Comparison of ENCODE assay signal across 7 mouse cellular contexts in the genomic region with DNA sequence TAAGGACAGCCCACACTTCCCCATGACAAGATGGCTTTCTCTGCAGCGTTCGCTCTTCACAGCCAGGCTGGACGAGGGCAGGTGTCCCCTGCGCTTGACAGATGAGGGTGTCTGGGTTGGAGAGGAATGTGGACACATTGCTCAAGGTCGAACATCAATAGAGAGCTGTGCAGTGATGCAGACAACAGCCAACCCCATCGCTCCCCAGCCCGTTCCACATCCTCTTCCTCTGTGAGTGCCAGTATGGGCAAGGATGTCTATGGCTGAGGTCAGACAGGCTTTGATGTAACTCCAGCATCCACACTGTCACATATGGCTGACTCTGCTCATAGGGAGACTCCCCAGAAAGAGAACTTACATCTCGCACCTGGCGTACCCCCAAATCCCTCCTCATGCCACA. TPM values are rescaled to one million over a fixed set of nuclear protein-coding genes. Genes with fewer than 3 reads are reported as not detected.
A peak's percentile ranks its signal among the peaks of the same experiment; 100 is the strongest.
DNase-seq lines count a peak whose midpoint lies in the region; ATAC-seq lines count a peak whose summit lies in the region.

No protein-coding gene starts in this region.

- H3K36me3 ChIP-seq in kidney, embryonic 14.5 days (ENCODE audit: control insufficient read depth, insufficient read depth, low read length): no peaks in the 10 kb centered on the region
- 0 out of 2 replicates have a peak, but pooled peaks cover 20% of the 10 kb centered on the region for H3K36me3 ChIP-seq in embryonic facial prominence, embryonic 13.5 days
- H3K36me3 ChIP-seq in forebrain, embryonic 15.5 days: no peaks in the 10 kb centered on the region
- H3K36me3 ChIP-seq in midbrain, embryonic 13.5 days: no peaks in the 10 kb centered on the region

- no peaks in the 10 kb centered on the region for H3K27me3 ChIP-seq in kidney, embryonic 14.5 days (ENCODE audit: control insufficient read depth, insufficient read depth, low read length)
- 0 out of 2 replicates have a peak, but pooled peaks cover 6% of the 10 kb centered on the region for H3K27me3 ChIP-seq in embryonic facial prominence, embryonic 13.5 days
- no peaks in the 10 kb centered on the region for H3K27me3 ChIP-seq in forebrain, embryonic 15.5 days
- H3K27me3 ChIP-seq in midbrain, embryonic 13.5 days: no peaks in the 10 kb centered on the region

- H3K4me1 ChIP-seq in kidney, embryonic 14.5 days (ENCODE audit: control insufficient read depth, insufficient read depth, low read length): peaks cover 51% of the 10 kb centered on the region
- peaks cover 96% of the 10 kb centered on the region for H3K4me1 ChIP-seq in embryonic facial prominence, embryonic 13.5 days
- H3K4me1 ChIP-seq in forebrain, embryonic 15.5 days: peaks cover 74% of the 10 kb centered on the region
- H3K4me1 ChIP-seq in midbrain, embryonic 13.5 days (replicated peaks): peaks cover 94% of the 10 kb centered on the region

- ATAC-seq in kidney, embryonic 14.5 days (ENCODE audit: low FRiP score, low TSS enrichment): no peak
- no peak for ATAC-seq in embryonic facial prominence, embryonic 13.5 days (ENCODE audit: insufficient number of reproducible peaks, insufficient read depth, low FRiP score, low TSS enrichment, low read depth)
- ATAC-seq in forebrain, embryonic 15.5 days (replicated peaks): no peak
- ATAC-seq in midbrain, embryonic 13.5 days: no peak

- peak overlapping the region; percentile 86 for H3K27ac ChIP-seq in kidney, embryonic 14.5 days (ENCODE audit: low read depth, low read length)
- H3K27ac ChIP-seq in embryonic facial prominence, embryonic 13.5 days: peak overlapping the region; percentile 93
- peak overlapping the region; percentile 92 for H3K27ac ChIP-seq in forebrain, embryonic 15.5 days (replicated peaks)
- peak overlapping the region; percentile 96 for H3K27ac ChIP-seq in midbrain, embryonic 13.5 days

- 77% methylated on average over 9 of the region's 9 CpGs for WGBS in kidney, embryonic 14.5 days
- WGBS in embryonic facial prominence, embryonic 13.5 days: 82% methylated on average over 9 of the region's 9 CpGs
- 78% methylated on average over 9 of the region's 9 CpGs for WGBS in forebrain, embryonic 15.5 days
- 87% methylated on average over 9 of the region's 9 CpGs for WGBS in midbrain, embryonic 13.5 days

- H3K4me3 ChIP-seq in kidney, embryonic 14.5 days (ENCODE audit: low read length): no peak overlapping the region
- no peak overlapping the region for H3K4me3 ChIP-seq in embryonic facial prominence, embryonic 13.5 days
- no peak overlapping the region for H3K4me3 ChIP-seq in forebrain, embryonic 15.5 days
- H3K4me3 ChIP-seq in midbrain, embryonic 13.5 days (replicated peaks): no peak overlapping the region

- H3K9ac ChIP-seq in kidney, embryonic 14.5 days (ENCODE audit: low read depth, low read length): no peak overlapping the region
- 0 out of 2 replicates have a peak overlapping the region, but pooled peaks have one; percentile 47 for H3K9ac ChIP-seq in embryonic facial prominence, embryonic 13.5 days
- 0 out of 2 replicates have a peak overlapping the region, but pooled peaks have one; percentile 27 for H3K9ac ChIP-seq in forebrain, embryonic 15.5 days (replicated peaks)
- H3K9ac ChIP-seq in midbrain, embryonic 13.5 days (replicated peaks): peak overlapping the region; percentile 17; the same call in 1 of the 2 replicates

- no peak overlapping the region for H3K4me2 ChIP-seq in kidney, embryonic 14.5 days (replicated peaks; ENCODE audit: low read depth, low read length)
- peak overlapping the region; percentile 38; the same call in 1 of the 2 replicates for H3K4me2 ChIP-seq in embryonic facial prominence, embryonic 13.5 days
- H3K4me2 ChIP-seq in forebrain, embryonic 15.5 days (replicated peaks): no peak overlapping the region
- H3K4me2 ChIP-seq in midbrain, embryonic 13.5 days (replicated peaks): 0 out of 2 replicates have a peak overlapping the region, but pooled peaks have one; percentile 0

- DNase-seq in kidney, postnatal 36 days: no peak
- no peak for DNase-seq in right cerebral cortex, adult 18-20 months
- no peak for DNase-seq in left cerebral cortex, adult 8-10 months (ENCODE audit: low spot score in 2 of 2)

- no peaks in the 10 kb centered on the region for H3K9me3 ChIP-seq in kidney, embryonic 14.5 days (ENCODE audit: control insufficient read depth, low read length)
- H3K9me3 ChIP-seq in embryonic facial prominence, embryonic 13.5 days: no peaks in the 10 kb centered on the region
- H3K9me3 ChIP-seq in forebrain, embryonic 15.5 days: no peaks in the 10 kb centered on the region
- no peaks in the 10 kb centered on the region for H3K9me3 ChIP-seq in midbrain, embryonic 13.5 days

RNA-seq across cellular contexts. Expression of a gene that starts 10.9 kb away (rescaled TPM):
- polyA plus RNA-seq in kidney, embryonic 14.5 days (2014; fragmentation: Nextera tagmentation; extraction: Ambion mirVana): 4.7 and 4.9 TPM in 2 replicates
- polyA plus RNA-seq in embryonic facial prominence, embryonic 13.5 days (2015; fragmentation: Nextera tagmentation; extraction: Ambion mirVana): 6.8 and 7.5 TPM in 2 replicates
- 3.3 and 4.9 TPM in 2 replicates for polyA plus RNA-seq in forebrain, embryonic 15.5 days (2015; fragmentation: Nextera tagmentation; extraction: Ambion mirVana)
- 3.9 and 5.5 TPM in 2 replicates for polyA plus RNA-seq in midbrain, embryonic 13.5 days (2015; fragmentation: Nextera tagmentation; extraction: Ambion mirVana)
- 10 to 100 TPM in 3 of 4 experiments, 1 to 10 TPM in 1; 8.7 to 18.3 (median 14.4) TPM for total RNA-seq in left cerebral cortex, adult 8-10 months (2022)

Comparison
In these comparisons a context has a peak if more than half of its experiments do, and no peak if none do; other contexts are left out.
1. H3K4me2 ChIP-seq: peak in embryonic facial prominence, embryonic 13.5 days (single experiment) and midbrain, embryonic 13.5 days (single experiment); none in kidney, embryonic 14.5 days (single experiment) and forebrain, embryonic 15.5 days (single experiment).
2. Peak in every context shown above with its lines, with median percentiles within 50 percentile points of each other: H3K27ac ChIP-seq.